Mouse (Mus musculus): ENCODE data around the gene Itpka. TPM values are rescaled to one million over a fixed set of nuclear protein-coding genes. Genes with fewer than 3 reads are reported as not detected.

The Itpka gene
- polyA plus RNA-seq, 1 experiment from 2014 or later: 2.7 TPM

GRCm38 (mm10) chr2:119744163-119745111, 2.3 kb downstream of the Itpka start:
- Histone ChIP-seq H3K9me3 (ENCODE audit: low read length) (no peaks in the 10 kb centered on the region), H3K36me3 (replicated peaks; ENCODE audit: insufficient read depth, low read length) (no peaks in the 10 kb centered on the region), H3K4me2 (ENCODE audit: low read depth, low read length) (peak overlapping the region; percentile 100), H3K27me3 (ENCODE audit: insufficient read depth, low read length) (peaks cover 25% of the 10 kb centered on the region), H3K4me3 (ENCODE audit: low read depth, low read length) (peak overlapping the region; percentile 31), H3K9ac (replicated peaks) (no peak overlapping the region), H3K27ac (ENCODE audit: low read depth) (peak overlapping the region; percentile 58), H3K4me1 (ENCODE audit: insufficient read depth) (peaks cover 40% of the 10 kb centered on the region)
- DNase-seq (peak; percentile 69), ATAC-seq (peak; percentile 72)
- no peak for TF ChIP-seq CTCF (IDR thresholded peaks at IDR 0.05; ENCODE audit: low read depth)
- TF ChIP-seq EP300 (IDR thresholded peaks at IDR 0.05; ENCODE audit: low read depth): no peak
- 6% methylated on average over 46 of the region's 46 CpGs for WGBS (ENCODE audit: insufficient replicate concordance)

GRCm38 (mm10) chr2:119745281-119745680, 3.1 kb downstream of the Itpka start:
- H3K4me3 ChIP-seq (ENCODE audit: low read depth, low read length): no peak overlapping the region
- DNase-seq: peak; percentile 27

DNA sequence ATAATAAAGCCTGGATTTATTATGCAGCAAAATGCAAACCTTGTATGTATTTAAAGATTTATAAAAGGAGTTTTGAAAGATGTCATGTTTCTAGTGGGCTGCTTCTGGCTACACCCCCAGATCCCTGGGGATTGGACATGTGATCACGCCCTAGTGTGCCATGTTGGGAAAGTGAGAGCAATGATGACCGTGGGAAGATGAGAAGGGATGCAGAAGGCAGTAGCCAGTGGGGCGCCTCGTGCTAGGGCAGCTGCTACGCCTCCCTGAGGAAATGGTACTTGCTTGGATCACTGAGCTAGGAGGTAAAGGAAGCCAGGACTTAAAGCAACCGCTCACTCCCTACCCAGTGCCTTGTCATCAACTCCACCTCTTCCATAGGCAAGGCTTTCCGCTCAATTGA, 5.4 kb downstream of the Itpka start:
- H3K4me2 ChIP-seq (ENCODE audit: low read depth, low read length): no peak overlapping the region
- H3K9me3 ChIP-seq (ENCODE audit: low read length): no peaks in the 10 kb centered on the region
- no peak overlapping the region for H3K27ac ChIP-seq (ENCODE audit: low read depth)
- no peak overlapping the region for H3K4me3 ChIP-seq (ENCODE audit: low read depth, low read length)
- peaks cover 26% of the 10 kb centered on the region for H3K27me3 ChIP-seq (ENCODE audit: insufficient read depth, low read length)
- TF ChIP-seq CTCF (IDR thresholded peaks at IDR 0.05; ENCODE audit: low read depth) (no peak), EP300 (IDR thresholded peaks at IDR 0.05; ENCODE audit: low read depth) (no peak)
- WGBS (ENCODE audit: insufficient replicate concordance): 74% methylated on average over 7 of the region's 7 CpGs
- ATAC-seq (no peak), DNase-seq (no peak)
- no peak overlapping the region for H3K9ac ChIP-seq (replicated peaks)
- H3K4me1 ChIP-seq (ENCODE audit: insufficient read depth): peaks cover 25% of the 10 kb centered on the region
- H3K36me3 ChIP-seq (replicated peaks; ENCODE audit: insufficient read depth, low read length): no peaks in the 10 kb centered on the region

More at GRCm38 (mm10) chr2:119745281-119745680, 3.1 kb downstream of the Itpka start:
- no peaks in the 10 kb centered on the region for H3K9me3 ChIP-seq (ENCODE audit: low read length)
- H3K27ac ChIP-seq (ENCODE audit: low read depth): peak overlapping the region; percentile 58
- WGBS (ENCODE audit: insufficient replicate concordance): 10% methylated on average over 1 of the region's 1 CpGs
- 0 out of 2 replicates have a peak overlapping the region, but pooled peaks have one; percentile 100 for H3K4me2 ChIP-seq (ENCODE audit: low read depth, low read length)
- no peak overlapping the region for H3K9ac ChIP-seq (replicated peaks)
- 0 out of 2 replicates have a peak, but pooled peaks have one; percentile 16 for ATAC-seq
- no peaks in the 10 kb centered on the region for H3K36me3 ChIP-seq (replicated peaks; ENCODE audit: insufficient read depth, low read length)
- TF ChIP-seq CTCF (IDR thresholded peaks at IDR 0.05; ENCODE audit: low read depth) (peak; percentile 61), EP300 (IDR thresholded peaks at IDR 0.05; ENCODE audit: low read depth) (no peak)
- peaks cover 25% of the 10 kb centered on the region for H3K27me3 ChIP-seq (ENCODE audit: insufficient read depth, low read length)
- H3K4me1 ChIP-seq (ENCODE audit: insufficient read depth): peaks cover 40% of the 10 kb centered on the region

GRCm38 (mm10) chr2:119749260-119749659, 7.1 kb downstream of the Itpka start:
- ATAC-seq (no peak), DNase-seq (no peak)
- TF ChIP-seq EP300 (IDR thresholded peaks at IDR 0.05; ENCODE audit: low read depth) (no peak), CTCF (IDR thresholded peaks at IDR 0.05; ENCODE audit: low read depth) (no peak)
- Histone ChIP-seq H3K4me2 (ENCODE audit: low read depth, low read length) (no peak overlapping the region), H3K4me3 (ENCODE audit: low read depth, low read length) (no peak overlapping the region), H3K9ac (replicated peaks) (no peak overlapping the region), H3K9me3 (ENCODE audit: low read length) (no peaks in the 10 kb centered on the region), H3K27ac (ENCODE audit: low read depth) (no peak overlapping the region), H3K36me3 (replicated peaks; ENCODE audit: insufficient read depth, low read length) (no peaks in the 10 kb centered on the region), H3K27me3 (ENCODE audit: insufficient read depth, low read length) (peaks cover 9% of the 10 kb centered on the region), H3K4me1 (ENCODE audit: insufficient read depth) (peaks cover 10% of the 10 kb centered on the region)
- WGBS (ENCODE audit: insufficient replicate concordance): 79% methylated on average over 13 of the region's 13 CpGs

- DNase-seq (no peak), ATAC-seq (peak; percentile 21; the same call in 1 of the 2 replicates)
- Histone ChIP-seq H3K9me3 (ENCODE audit: low read length) (no peaks in the 10 kb centered on the region), H3K4me2 (ENCODE audit: low read depth, low read length) (peak overlapping the region; percentile 96), H3K27ac (ENCODE audit: low read depth) (no peak overlapping the region), H3K9ac (replicated peaks) (peak overlapping the region; percentile 55; the same call in 1 of the 2 replicates), H3K27me3 (ENCODE audit: insufficient read depth, low read length) (peaks cover 41% of the 10 kb centered on the region), H3K4me3 (ENCODE audit: low read depth, low read length) (peak overlapping the region; percentile 62), H3K36me3 (replicated peaks; ENCODE audit: insufficient read depth, low read length) (no peaks in the 10 kb centered on the region), H3K4me1 (ENCODE audit: insufficient read depth) (peaks cover 10% of the 10 kb centered on the region)
- TF ChIP-seq CTCF (IDR thresholded peaks at IDR 0.05; ENCODE audit: low read depth) (no peak), EP300 (IDR thresholded peaks at IDR 0.05; ENCODE audit: low read depth) (no peak)
- 7% methylated on average over 19 of the region's 31 CpGs for WGBS (ENCODE audit: insufficient replicate concordance)
These were observed 15.5 kb downstream of the Itpka start for GRCm38 (mm10) chr2:119757601-119758100.
